Mouse (Mus musculus) thymus, postnatal 14 days (tissue): ENCODE measurements around the gene Mrps27.
A peak's percentile ranks its signal among the peaks of the same experiment; 100 is the strongest.

Experiments used
- DNase-seq: peaks from one replicate; pipeline ENCODE4 v3.0.0; 2021

The Mrps27 gene

GRCm38 (mm10) chr13:99391417-99391816, 46.8 kb downstream of the Mrps27 start:
- no peak for DNase-seq

GRCm38 (mm10) chr13:99393128-99393527, 48.5 kb downstream of the Mrps27 start:
- no peak for DNase-seq

DNA sequence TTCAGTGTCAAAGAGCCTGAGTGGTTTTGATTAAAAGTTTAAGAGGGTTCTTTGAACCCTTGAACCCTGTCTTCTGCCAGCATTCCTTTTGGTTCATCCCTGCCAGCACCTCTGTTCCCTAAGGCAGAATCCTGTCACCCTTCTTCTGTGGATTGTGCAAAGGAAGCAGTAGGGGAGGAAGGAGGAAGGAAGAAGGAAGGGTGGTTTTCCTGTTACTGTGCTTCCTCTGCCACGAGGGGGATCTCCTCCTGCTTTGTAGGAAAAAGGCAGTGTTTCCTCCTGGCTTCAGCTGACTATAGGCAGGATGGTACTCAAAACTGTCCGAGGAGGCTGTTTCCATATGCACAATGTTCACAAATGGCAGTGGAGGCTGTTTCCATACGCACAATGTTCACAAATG, 50.1 kb downstream of the Mrps27 start:
- DNase-seq: no peak

DNA sequence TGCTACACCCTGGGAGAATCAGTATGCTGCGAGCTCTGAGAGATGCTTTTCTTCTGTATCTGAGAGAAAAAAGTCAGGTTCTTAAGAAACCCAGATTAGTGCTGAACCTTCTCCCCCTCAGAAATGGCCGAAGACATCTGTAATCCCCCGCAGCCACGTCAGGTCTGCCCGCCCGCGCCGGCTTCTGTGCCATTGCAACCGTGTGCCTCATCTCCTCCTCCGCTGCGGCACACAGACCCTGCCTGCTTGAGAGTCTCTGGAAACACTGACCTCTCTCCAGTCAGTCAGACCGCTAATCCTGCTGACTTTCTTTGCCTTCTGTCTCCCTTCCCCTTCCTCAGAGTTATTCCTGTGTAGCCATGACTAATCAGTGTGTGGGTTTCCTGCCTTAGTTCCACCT, 50.9 kb downstream of the Mrps27 start:
- no peak for DNase-seq

DNA sequence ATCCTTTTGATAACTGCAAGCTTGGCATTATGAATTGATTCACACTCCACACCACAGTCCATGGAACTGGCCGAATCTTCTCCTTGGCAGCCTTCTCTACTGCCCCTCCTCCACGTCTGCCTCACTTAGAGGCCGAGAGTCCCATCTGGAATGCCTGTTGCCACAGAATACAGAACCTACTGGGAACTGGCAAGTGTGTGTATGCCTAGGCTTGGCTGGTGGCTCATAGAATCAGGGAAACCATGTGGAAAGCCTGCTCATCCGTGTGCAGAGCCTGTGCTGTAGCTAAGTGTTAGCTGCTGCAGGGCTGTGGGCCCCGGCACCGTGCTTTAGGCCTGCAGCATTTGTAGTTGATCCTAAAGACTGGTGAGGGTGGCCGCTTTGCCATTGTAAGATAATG, 52.6 kb downstream of the Mrps27 start:
- no peak for DNase-seq

DNA sequence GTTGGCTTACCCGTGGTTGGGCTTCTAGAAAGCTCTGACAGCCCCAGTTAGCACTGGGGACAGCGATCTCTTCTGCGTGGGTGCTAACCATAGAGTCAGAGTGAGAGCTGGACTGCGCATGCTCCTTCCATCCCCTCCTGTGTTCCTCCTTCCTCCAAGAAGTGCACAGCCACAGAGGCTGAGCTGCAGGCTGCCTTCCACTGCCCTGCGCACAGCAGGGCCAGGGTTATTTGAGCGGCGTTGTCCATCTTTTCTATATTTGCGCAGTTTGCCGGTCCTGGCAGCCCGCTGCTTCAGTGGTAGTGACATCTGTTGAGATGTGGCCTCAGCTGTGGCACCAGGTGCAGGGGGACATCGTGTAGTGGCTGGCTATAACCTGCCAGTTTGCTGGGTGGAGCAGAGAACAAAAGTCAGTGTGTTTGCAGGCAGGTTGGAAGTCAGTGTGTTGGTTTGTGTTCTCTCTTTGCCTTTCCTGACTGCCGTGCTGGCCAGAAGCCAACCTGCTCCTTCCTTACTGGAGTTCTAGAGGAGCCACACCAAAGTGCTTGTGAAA, 53.6 kb downstream of the Mrps27 start:
- no peak for DNase-seq

DNA sequence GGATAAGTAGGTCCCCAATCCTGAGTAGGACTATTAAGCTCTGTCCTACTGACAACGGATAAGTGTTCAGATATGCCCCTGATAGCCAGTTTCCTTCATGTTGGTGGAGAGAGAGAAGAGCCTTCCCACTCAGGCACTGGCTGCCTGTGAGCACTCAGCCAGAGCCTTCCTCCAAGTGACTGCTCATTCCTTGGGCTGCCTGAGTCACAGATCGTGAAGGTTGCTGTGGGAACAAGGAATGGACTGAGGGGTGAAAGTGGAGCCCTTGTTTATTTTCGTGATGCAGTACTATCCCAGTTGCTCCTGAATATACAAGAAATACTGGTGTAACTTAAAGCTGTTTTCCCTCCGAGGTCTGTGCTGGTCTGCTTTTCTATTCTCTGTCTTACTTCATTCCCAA, 54.8 kb downstream of the Mrps27 start:
- DNase-seq: no peak

GRCm38 (mm10) chr13:99409216-99409615, 64.6 kb downstream of the Mrps27 start:
- DNase-seq: no peak

- DNase-seq: peak; percentile 34
Measured at GRCm38 (mm10) chr13:99410611-99411515, 66.3 kb downstream of the Mrps27 start.

DNA sequence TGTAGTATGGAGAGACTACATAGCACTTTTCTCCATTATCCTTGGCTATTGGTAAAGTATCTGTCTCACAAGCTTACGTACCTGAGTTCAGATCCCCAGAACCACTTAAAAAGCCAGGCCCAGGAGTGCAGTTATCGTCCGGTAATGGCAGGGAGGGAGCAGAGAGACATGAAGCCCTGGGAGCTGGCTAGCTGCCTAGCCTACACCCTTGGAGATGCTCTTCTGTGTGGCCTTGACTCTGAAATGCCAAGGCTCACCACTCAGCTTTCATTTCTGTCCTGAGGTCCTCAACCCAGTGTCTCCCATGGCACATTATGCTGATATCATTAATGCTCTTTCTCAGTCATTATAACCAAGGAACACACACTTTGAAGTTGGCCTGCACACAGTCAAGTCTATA, 67.2 kb downstream of the Mrps27 start:
- no peak for DNase-seq

DNA sequence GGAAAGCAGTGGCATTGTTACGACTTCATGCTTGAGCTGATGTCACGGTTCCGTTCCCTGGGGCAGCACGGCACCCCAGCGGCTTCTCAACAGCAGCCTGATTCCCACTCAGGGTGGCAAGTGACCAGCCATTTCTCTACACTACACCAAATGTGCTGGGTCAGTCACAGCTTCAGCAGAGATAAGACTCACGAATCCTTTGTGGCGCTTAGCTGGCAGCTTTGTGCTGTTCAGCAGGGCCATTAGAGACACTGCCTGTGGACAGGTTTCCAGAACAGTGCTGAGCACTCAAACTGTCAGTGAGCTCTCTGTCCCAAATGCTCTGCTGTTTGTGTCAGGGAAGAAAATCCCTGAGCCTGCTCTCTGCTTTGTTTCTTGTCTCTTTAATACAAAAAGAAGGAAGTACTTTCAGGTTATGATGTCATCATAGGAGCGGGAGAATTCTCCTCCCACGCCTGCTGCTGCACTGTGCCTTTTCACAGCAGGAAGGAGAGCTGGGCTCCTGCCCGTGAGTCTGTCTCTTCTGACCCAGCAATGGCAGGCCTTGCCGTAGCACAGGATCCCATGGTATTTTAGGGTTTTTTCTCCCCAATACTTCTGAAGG, 68.0 kb downstream of the Mrps27 start:
- DNase-seq: peak; percentile 22

DNA sequence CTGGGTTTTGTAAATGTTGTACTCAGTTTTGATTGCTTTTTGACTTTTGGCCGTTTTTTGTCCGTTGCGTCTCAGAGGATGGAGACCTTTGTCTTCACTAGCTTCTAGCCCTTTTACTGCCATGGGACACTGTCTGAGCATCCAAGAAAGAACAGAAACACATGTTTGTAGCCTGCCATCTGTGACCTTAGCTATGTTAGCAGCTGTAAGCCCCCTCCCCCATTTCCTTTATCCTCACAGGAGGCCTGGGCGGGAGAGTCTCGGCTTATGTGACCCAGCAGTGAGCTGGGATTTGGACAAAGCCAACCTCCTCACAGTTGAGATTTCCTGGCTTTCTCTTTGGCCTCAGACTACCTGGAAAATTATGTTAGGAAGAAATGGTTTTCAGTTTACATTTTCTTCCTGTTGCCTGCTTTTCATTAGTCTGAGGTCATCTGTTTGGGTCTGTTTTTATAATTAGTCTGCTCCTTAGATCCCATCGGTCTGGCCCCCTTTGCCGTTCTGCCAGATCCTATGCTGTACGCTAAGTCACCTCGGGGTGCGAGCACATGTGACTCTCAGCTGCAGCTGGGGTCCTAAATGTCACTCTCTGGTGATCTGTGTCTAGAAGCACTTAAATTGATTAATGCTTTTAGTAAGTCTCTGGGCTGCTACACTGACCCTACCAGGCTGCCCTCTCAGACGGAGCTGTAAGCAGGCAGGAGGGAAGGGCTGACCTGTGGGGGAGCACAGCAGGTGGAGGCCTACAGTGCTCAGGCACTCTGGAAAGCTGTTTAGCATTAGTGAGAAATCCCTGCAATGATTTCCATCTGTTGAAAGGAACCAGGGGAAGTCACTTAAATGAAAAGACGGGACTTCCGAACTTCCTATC, 69.1 kb downstream of the Mrps27 start:
- no peak for DNase-seq

DNA sequence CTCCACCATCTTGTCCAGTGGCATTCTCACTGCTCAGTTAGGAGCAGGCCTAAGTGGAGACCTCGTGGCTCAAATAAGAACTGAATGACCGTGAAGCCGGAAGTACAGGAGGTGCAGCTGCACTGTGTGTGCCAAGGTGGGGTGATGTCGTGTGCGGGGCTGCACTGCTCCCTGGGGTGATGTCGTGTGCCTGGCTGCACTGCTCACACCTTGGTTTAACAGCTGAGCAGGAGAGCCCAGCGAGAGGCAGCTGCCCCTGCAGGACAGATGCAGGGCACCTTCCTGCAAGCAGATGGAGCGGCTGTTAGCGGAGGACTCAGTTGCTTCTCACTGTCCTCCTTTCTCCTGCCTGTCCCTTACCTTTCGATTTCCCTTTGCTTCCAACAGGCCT, 69.8 kb downstream of the Mrps27 start:
- no peak for DNase-seq

DNA sequence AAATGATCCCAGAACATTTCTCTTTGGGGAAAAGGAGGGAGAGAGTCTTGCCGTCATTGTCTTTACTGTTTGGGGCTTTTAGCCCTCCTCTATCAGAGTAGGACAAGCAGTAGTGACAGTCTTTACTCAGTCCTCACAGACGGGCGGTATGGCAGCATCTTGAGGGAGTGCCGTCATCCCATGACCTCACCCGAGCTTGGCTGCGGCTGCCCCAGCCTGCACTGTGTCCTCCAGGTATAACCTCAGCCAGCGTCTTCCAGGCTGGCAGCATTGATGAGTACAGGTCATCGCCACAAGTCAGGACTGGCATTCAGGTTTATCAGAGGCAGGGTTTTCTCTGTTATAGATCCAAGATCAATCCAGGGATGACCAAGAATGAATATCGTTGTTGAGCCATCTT, 72.0 kb downstream of the Mrps27 start:
- no peak for DNase-seq

DNA sequence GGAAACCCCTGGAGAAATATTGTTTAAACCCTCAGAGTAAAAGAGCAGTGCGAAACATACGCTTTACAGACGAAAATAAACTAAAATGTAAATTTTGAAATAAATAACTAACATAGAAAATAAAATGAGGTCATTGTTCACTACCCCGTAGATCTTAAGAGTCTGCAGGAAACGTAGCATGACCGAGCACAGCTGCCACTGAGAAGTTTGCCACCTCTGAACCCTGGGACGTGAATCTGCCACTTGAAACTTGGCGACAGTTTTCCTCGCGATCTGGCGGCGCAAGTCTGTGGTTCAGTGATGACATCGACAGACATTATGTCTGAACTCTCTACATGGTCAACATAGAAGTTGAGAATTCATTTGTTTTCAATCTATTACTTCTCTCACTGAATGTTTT, 79.0 kb downstream of the Mrps27 start:
- no peak for DNase-seq

GRCm38 (mm10) chr13:99433068-99434008, 88.8 kb downstream of the Mrps27 start:
- no peak for DNase-seq

GRCm38 (mm10) chr13:99434494-99434893, 89.9 kb downstream of the Mrps27 start:
- DNase-seq: no peak

DNA sequence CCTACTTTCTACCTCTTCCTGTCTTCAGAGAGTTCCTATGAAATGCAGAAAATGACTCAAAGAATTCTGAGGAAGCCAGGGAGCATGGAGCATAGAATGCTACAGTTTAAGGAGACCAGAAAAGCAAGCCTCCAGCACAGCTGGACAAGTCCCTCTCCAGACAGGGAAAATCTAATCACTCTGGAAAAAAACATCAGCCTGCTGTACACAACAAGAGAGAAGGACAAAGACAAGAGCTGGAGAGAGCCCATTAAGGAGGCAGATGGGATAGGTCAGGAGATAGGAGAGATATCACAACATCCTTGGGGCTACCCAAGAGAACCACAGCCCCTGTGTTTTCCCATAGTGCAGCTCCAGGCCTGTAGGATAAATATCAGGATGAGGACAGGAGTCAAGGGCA, 92.5 kb downstream of the Mrps27 start:
- no peak for DNase-seq

GRCm38 (mm10) chr13:99439357-99439756, 94.8 kb downstream of the Mrps27 start:
- no peak for DNase-seq

DNA sequence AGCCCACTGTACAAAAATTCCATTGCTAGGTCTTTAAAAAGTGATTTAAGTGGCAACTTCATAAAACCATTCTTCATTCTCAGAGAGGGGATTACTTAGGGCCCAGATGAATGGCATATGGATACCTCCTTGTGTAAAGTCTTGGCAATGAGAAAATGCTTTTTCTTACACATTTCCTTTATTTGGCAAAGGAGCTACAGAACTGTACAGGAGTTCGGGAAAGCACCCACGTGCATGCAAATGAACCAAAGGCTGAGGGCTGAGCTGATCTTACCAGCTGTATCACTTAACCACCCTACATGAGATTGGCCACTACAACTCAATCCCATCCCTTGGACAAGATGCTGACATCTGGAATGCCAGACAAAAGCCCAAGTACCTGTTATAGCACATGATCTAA, 95.6 kb downstream of the Mrps27 start:
- no peak for DNase-seq

DNA sequence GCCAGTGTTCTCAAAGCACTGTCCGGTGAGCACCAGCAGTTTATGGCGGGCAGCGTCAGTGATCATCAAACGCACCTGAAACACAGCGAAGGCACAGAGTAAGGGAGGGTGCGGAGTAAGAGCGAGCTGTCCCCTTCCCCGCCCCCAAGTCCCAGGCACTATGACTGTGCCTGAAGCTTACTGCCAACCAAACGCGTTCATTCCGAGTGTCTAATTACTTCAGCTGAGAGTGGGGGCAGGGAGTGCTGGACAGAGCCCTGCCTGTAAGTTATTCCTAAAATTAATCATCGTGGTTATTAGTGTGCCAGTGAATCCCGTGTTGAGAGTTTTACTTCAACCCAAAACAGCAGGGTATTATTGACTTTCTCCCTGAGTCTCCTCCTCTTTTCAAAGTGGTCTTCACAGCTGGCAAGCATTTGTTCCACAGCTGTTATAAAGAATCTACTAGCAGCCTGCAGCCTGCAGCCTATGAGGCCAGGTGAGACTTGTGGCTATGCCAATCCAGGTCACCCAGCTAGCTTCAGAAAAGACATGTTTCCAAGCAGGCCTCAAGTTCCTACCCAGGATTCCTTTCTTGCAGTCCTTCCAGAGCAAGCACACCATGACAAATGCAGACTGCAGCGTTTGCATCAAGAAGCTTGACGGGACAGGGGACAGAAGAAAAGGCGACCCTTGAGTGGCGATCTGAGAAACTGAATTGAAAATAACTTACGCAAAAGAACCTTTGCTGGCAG, 97.3 kb downstream of the Mrps27 start:
- DNase-seq: no peak
